Mouse (Mus musculus): ENCODE measurements around the gene Pira2. TPM values are rescaled to one million over a fixed set of nuclear protein-coding genes. Genes with fewer than 3 reads are reported as not detected.

Pira2 gene
- 7.2 and 10.1 TPM in 2 replicates for polyA plus RNA-seq (2015; fragmentation: Nextera tagmentation; extraction: Ambion mirVana)

GRCm38 (mm10) chr7:3844951-3845350 is at the start of gene Pira2:
Pira2 (minus strand) TSS chr7:3845051.

GRCm38 (mm10) chr7:3825599-3825998 is 19.3 kb downstream of the Pira2 start, which contains the start of gene Gm15448:
Gm15448 (minus strand) TSS chr7:3825687.

Other genes starting within 250 kb of the Pira2 start
- not detected in 2 replicates for gene Oscar, start 228.9 kb downstream of the Pira2 start, polyA plus RNA-seq (2015; fragmentation: Nextera tagmentation; extraction: Ambion mirVana)
- 365 and 377 TPM in 2 replicates for gene Ndufa3, start 227.7 kb downstream of the Pira2 start, polyA plus RNA-seq (2015; fragmentation: Nextera tagmentation; extraction: Ambion mirVana)
- 14.6 TPM in 2 replicates for gene Tfpt, start 215.1 kb downstream of the Pira2 start, polyA plus RNA-seq (2015; fragmentation: Nextera tagmentation; extraction: Ambion mirVana)
- gene Prpf31, start 215.1 kb downstream of the Pira2 start, polyA plus RNA-seq (2015; fragmentation: Nextera tagmentation; extraction: Ambion mirVana), result 54.2 and 55.9 TPM in 2 replicates
- gene Cnot3, start 199.8 kb downstream of the Pira2 start, polyA plus RNA-seq (2015; fragmentation: Nextera tagmentation; extraction: Ambion mirVana), result 29.6 and 34.3 TPM in 2 replicates
- 7.4 and 7.7 TPM in 2 replicates for gene Leng1, start 179.2 kb downstream of the Pira2 start, polyA plus RNA-seq (2015; fragmentation: Nextera tagmentation; extraction: Ambion mirVana)
- 6.9 and 8.2 TPM in 2 replicates for gene Tmc4, start 167.5 kb downstream of the Pira2 start, polyA plus RNA-seq (2015; fragmentation: Nextera tagmentation; extraction: Ambion mirVana)
- 46.3 and 65.6 TPM in 2 replicates for gene Tsen34, start 152.2 kb downstream of the Pira2 start, polyA plus RNA-seq (2015; fragmentation: Nextera tagmentation; extraction: Ambion mirVana)
- 21.7 and 28.8 TPM in 2 replicates for gene Mboat7, start 151.5 kb downstream of the Pira2 start, polyA plus RNA-seq (2015; fragmentation: Nextera tagmentation; extraction: Ambion mirVana)
- 1,500 and 1,551 TPM in 2 replicates for gene Rps9, start 141.1 kb downstream of the Pira2 start, polyA plus RNA-seq (2015; fragmentation: Nextera tagmentation; extraction: Ambion mirVana)
- 18.7 and 25.6 TPM in 2 replicates for gene Pirb, start 124.7 kb downstream of the Pira2 start, polyA plus RNA-seq (2015; fragmentation: Nextera tagmentation; extraction: Ambion mirVana)
- 0.70 and 1.2 TPM in 2 replicates for gene Gm15448, start 19.4 kb downstream of the Pira2 start, polyA plus RNA-seq (2015; fragmentation: Nextera tagmentation; extraction: Ambion mirVana)
- 8.1 and 10.5 TPM in 2 replicates for gene Gm14548, start 53.1 kb upstream of the Pira2 start, polyA plus RNA-seq (2015; fragmentation: Nextera tagmentation; extraction: Ambion mirVana)
- 6.8 and 7.9 TPM in 2 replicates for gene Lilra6, start 70.5 kb upstream of the Pira2 start, polyA plus RNA-seq (2015; fragmentation: Nextera tagmentation; extraction: Ambion mirVana)
- gene Lair1, start 218.2 kb upstream of the Pira2 start, polyA plus RNA-seq (2015; fragmentation: Nextera tagmentation; extraction: Ambion mirVana), result 6.0 and 8.6 TPM in 2 replicates

All from spleen, postnatal 0 days (tissue).